Mouse (Mus musculus) stomach, postnatal 0 days (tissue): ENCODE results near the gene Tmem200a. TPM values are rescaled to one million over a fixed set of nuclear protein-coding genes. Genes with fewer than 3 reads are reported as not detected.

Experiments used
- ATAC-seq: fragments of 200-750 bp; cut with Nextera tagmentation; 2 replicates; pipeline ENCODE4 v1.8.0; 2017; ENCODE audit not compliant: low FRiP score, low TSS enrichment
- DNase-seq: peaks from one replicate; pipeline ENCODE4 v3.0.0-alpha.2; 2016; ENCODE audit warnings: low spot score
- H3K27ac ChIP-seq: fragments of 300-500 bp; sonication (generic); replicated peaks from 2 replicates; pipeline ENCODE4 v1.5.1; 2014; ENCODE audit warnings: mild to moderate bottlenecking, control low read depth
- H3K27me3 ChIP-seq: fragments of 300-500 bp; sonication (generic); 2 replicates; pipeline ENCODE4 v1.6.1; 2014; ENCODE audit warnings: low read length; ENCODE audit not compliant: control insufficient read depth, insufficient read depth
- H3K36me3 ChIP-seq: fragments of 300-500 bp; sonication (generic); 2 replicates; pipeline ENCODE4 v1.6.1; 2014; ENCODE audit warnings: low read length, mixed read lengths; ENCODE audit not compliant: control insufficient read depth, insufficient read depth
- H3K4me1 ChIP-seq: fragments of 300-500 bp; sonication (generic); replicated peaks from 2 replicates; pipeline ENCODE4 v1.6.1; 2014; ENCODE audit warnings: antibody characterized with exemption; ENCODE audit not compliant: control insufficient read depth, insufficient read depth
- H3K4me2 ChIP-seq: fragments of 300-500 bp; sonication (generic); replicated peaks from 2 replicates; pipeline ENCODE4 v1.6.1; 2014; ENCODE audit warnings: low read depth, mild to moderate bottlenecking, control low read depth, moderate library complexity
- H3K4me3 ChIP-seq: fragments of 300-500 bp; sonication (generic); 2 replicates; pipeline ENCODE4 v1.5.1; 2014; ENCODE audit warnings: low read depth, low read length, control low read depth
- H3K9ac ChIP-seq: fragments of 300-500 bp; sonication (generic); 2 replicates; pipeline ENCODE4 v1.6.1; 2014; ENCODE audit warnings: mild to moderate bottlenecking, low read length, control low read depth, mixed read lengths
- H3K9me3 ChIP-seq: fragments of 300-500 bp; sonication (generic); 2 replicates; pipeline ENCODE4 v1.6.1; 2016; ENCODE audit warnings: low read length; ENCODE audit not compliant: control insufficient read depth
- CTCF ChIP-seq: IDR thresholded peaks from 2 replicates; pipeline ENCODE4 v1.5.1; 2016; ENCODE audit warnings: antibody characterized with exemption, low read depth, mild to moderate bottlenecking, moderate library complexity
- EP300 ChIP-seq: optimal IDR thresholded peaks from 2 replicates; pipeline ENCODE3; 2016; ENCODE audit warnings: antibody characterized with exemption
- WGBS: fragments of 180-500 bp; shearing (Covaris S2); extraction: QIAGEN DNeasy Blood & Tissue Kit; methylation state at CpG from one replicate; pipeline ENCODE4 v1.1.7; 2014; 5-methylcytosine and 5-hydroxymethylcytosine counted together
- polyA plus RNA-seq: library from polyadenylated mRNA; unstranded; fragments of >200 nt; fragmentation: Nextera tagmentation; extraction: Ambion mirVana; gene quantifications from 2 replicates; pipeline ENCODE4 v1.2.1, GENCODE M21; 2015

The Tmem200a gene
- polyA plus RNA-seq, 1 experiment from 2014 or later: 6.8 TPM

DNA sequence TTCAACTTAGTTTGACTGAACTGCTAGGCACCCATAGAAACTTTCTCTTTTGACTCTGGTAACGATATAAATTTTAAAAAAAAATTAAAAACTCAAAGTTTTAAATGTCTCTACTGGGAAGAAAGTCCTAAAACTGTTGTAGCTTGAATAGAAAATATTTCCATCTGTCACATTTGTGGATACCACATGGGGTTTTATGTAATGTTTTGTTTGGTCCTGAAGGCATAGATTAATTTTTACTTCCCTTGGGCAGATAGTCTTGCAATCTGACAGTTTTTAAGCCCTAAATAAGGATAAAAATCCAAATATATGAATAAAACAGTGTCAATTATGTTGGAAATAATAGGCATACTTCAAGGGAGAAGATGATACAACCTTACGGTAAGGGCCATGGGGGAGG, 78.0 kb downstream of the Tmem200a start:
- Histone ChIP-seq H3K9ac (no peak overlapping the region), H3K4me2 (no peak overlapping the region), H3K27me3 (no peaks in the 10 kb centered on the region), H3K36me3 (no peaks in the 10 kb centered on the region), H3K9me3 (no peaks in the 10 kb centered on the region), H3K4me3 (no peak overlapping the region), H3K27ac (no peak overlapping the region), H3K4me1 (no peaks in the 10 kb centered on the region)
- no peak for DNase-seq
- ATAC-seq: no peak
- WGBS: 81% methylated on average over 2 of the region's 2 CpGs
- TF ChIP-seq CTCF: no peak
- no peak for TF ChIP-seq EP300

DNA sequence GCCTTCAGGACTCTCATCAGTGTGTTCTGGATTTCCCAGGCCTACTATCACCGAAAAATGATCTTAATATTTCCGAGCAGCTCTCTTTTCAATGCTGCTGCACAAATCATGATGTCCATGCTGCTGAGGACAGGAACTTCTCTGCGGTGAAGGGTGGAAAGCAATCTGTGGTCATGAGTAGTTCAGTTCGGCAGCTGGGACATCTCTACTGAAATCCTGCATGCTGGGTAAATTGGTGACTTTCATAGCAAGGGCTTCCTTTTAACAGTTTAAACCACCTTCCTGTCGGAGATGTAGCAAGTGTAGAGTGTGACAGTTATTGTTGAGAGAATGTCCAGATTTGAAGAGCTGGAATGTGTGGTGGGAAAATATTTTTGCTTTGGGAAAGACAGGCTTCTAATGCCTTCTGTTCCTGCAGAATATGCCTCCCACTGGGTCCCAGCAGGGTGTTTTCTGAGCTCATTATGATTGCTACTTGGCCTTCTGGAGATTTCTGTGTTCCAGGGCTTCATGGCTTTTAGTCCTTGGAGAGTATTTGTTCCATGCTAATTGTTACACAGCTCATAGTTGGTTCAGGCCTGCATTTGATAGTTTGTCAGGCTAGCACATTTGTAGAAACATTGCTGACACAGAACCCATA, 79.4 kb downstream of the Tmem200a start:
- DNase-seq: no peak
- no peak overlapping the region for H3K9ac ChIP-seq
- no peaks in the 10 kb centered on the region for H3K27me3 ChIP-seq
- no peaks in the 10 kb centered on the region for H3K4me1 ChIP-seq
- ATAC-seq: no peak
- TF ChIP-seq CTCF: no peak
- TF ChIP-seq EP300: no peak
- 76% methylated on average over 5 of the region's 5 CpGs for WGBS
- H3K27ac ChIP-seq: no peak overlapping the region
- H3K4me3 ChIP-seq: no peak overlapping the region
- H3K4me2 ChIP-seq: no peak overlapping the region
- H3K9me3 ChIP-seq: no peaks in the 10 kb centered on the region
- H3K36me3 ChIP-seq: no peaks in the 10 kb centered on the region

DNA sequence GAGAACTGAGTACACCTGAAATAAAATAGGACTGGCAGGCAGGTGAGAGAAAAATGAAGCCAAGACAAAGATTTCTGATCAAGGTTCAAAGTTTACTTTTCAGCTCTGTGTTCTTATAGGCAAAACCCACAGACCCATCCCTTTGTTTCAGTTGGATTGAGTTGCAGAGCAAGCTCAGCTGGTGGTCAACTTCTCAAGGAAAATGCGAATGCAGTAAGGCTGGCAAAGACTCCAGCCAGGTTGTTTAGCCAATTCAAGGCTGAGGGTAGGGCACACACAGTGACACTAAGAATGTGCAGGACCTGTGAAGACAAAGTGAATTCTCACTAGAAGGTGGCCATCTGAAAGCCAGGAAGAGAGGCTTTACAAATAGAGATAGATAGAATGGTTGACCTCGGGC, 94.8 kb downstream of the Tmem200a start:
- no peak for TF ChIP-seq EP300
- TF ChIP-seq CTCF: no peak
- DNase-seq (no peak), ATAC-seq (no peak)
- Histone ChIP-seq H3K4me1 (no peaks in the 10 kb centered on the region), H3K9me3 (no peaks in the 10 kb centered on the region), H3K27me3 (no peaks in the 10 kb centered on the region), H3K27ac (no peak overlapping the region), H3K9ac (no peak overlapping the region), H3K4me3 (no peak overlapping the region), H3K4me2 (no peak overlapping the region), H3K36me3 (no peaks in the 10 kb centered on the region)
- WGBS: 71% methylated on average over 2 of the region's 2 CpGs

DNA sequence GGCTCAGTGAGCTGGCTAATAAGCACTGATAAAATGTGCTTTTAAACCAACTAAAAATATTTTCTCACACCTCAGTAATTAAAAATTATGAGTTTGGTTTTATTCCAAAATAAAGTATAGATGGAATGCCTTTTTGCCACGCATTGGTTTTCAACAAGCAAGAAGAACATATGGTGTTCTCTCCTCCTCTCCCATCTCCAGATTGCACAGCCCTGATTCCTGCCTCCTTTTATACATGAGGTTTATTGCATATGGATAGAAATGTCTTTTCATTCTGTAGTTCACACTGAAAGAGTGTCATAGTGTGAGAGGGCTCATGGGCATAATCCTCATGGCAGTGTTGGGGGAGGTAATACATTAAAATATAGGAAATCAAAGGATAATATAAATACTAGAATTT, 96.2 kb downstream of the Tmem200a start:
- DNase-seq: no peak
- Histone ChIP-seq H3K9ac (no peak overlapping the region), H3K27me3 (no peaks in the 10 kb centered on the region), H3K4me1 (no peaks in the 10 kb centered on the region), H3K9me3 (no peaks in the 10 kb centered on the region), H3K4me2 (no peak overlapping the region), H3K36me3 (no peaks in the 10 kb centered on the region), H3K27ac (no peak overlapping the region), H3K4me3 (no peak overlapping the region)
- 73% methylated on average over 1 of the region's 1 CpGs for WGBS
- TF ChIP-seq CTCF (no peak), EP300 (no peak)
- ATAC-seq: no peak

DNA sequence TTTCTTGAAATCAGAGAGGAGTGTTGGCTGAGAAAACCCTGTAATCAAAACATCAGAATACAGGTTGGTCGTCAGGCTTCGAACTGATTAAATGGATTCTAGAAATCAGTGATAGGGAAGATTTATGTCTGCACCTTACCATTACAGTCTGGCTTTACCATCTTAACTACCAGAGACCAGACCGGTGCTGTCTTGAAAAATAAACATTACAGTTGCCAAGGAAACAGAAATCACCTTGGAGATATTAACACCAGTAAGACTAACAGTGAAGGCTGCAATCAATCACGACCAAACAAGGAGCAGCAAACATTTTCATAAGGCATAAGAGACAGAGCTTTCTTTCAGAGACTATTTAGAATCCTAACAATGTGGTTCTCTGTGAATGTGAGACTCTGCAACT, 116.0 kb downstream of the Tmem200a start:
- no peak for TF ChIP-seq EP300
- TF ChIP-seq CTCF: no peak

DNA sequence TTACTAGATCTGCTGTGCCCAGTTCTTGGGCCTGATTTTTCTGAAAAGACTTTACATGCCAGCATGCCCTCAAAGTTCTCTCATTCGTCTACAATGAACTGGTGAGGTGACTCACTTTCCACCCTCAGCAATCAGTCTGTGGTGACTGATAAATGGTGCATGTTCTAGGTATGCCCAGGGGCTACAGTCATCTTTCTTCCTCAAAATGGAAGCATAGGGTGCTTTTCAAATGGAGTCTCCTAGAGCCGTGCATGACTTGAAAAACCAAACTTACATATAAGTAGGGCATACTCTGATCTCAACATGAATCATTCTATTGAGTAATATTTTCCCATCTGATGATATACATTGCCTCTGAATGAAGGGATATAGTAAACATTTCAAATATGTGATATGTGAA, 117.8 kb downstream of the Tmem200a start:
- Histone ChIP-seq H3K4me2 (no peak overlapping the region), H3K4me1 (no peaks in the 10 kb centered on the region), H3K9ac (no peak overlapping the region), H3K27ac (no peak overlapping the region), H3K27me3 (no peaks in the 10 kb centered on the region), H3K9me3 (no peaks in the 10 kb centered on the region), H3K4me3 (no peak overlapping the region), H3K36me3 (no peaks in the 10 kb centered on the region)
- DNase-seq (no peak), ATAC-seq (no peak)
- WGBS: 66% methylated on average over 2 of the region's 2 CpGs
- TF ChIP-seq EP300 (no peak), CTCF (no peak)

More for the DNA sequence above, 116.0 kb downstream of the Tmem200a start:
- no peak overlapping the region for H3K9ac ChIP-seq
- no peak overlapping the region for H3K27ac ChIP-seq
- H3K9me3 ChIP-seq: no peaks in the 10 kb centered on the region
- no peak for ATAC-seq
- no peaks in the 10 kb centered on the region for H3K27me3 ChIP-seq
- no peaks in the 10 kb centered on the region for H3K36me3 ChIP-seq
- H3K4me3 ChIP-seq: no peak overlapping the region
- H3K4me2 ChIP-seq: no peak overlapping the region
- no peak for DNase-seq
- no peaks in the 10 kb centered on the region for H3K4me1 ChIP-seq
- WGBS: 12% methylated on average over 4 of the region's 4 CpGs
